Mouse (Mus musculus) neural tube, embryonic 11.5 days (tissue): ENCODE measurements at regions not wholly inside any gene's neighbourhood (a gene's known extent, or its start where the extent isn't known, plus 50 kb on each side); places are given as distances from the start of the nearest gene placed in this dataset.

Source experiments
- ATAC-seq: fragments of 200-750 bp; cut with Nextera tagmentation; 2 replicates; pipeline ENCODE4 v1.8.0; 2017; ENCODE audit warnings: moderate number of reproducible peaks, mild to moderate bottlenecking, moderate TSS enrichment, moderate library complexity; ENCODE audit not compliant: insufficient read depth, low FRiP score, low TSS enrichment
- DNase-seq: peaks from one replicate; pipeline ENCODE4 v3.0.0-alpha.2; 2015; ENCODE audit warnings: low spot score
- H3K27ac ChIP-seq: fragments of 300-500 bp; sonication (generic); 2 replicates; pipeline ENCODE4 v1.5.1; 2014; ENCODE audit warnings: low read depth, mild to moderate bottlenecking, low read length
- H3K27me3 ChIP-seq: fragments of 300-500 bp; sonication (generic); 2 replicates; pipeline ENCODE4 v1.6.1; 2014; ENCODE audit warnings: mild to moderate bottlenecking, low read length, mixed read lengths; ENCODE audit not compliant: control insufficient read depth, insufficient read depth
- H3K36me3 ChIP-seq: fragments of 300-500 bp; sonication (generic); 2 replicates; pipeline ENCODE4 v1.6.1; 2014; ENCODE audit warnings: mild to moderate bottlenecking, low read length, moderate library complexity, mixed read lengths; ENCODE audit not compliant: control insufficient read depth, insufficient read depth
- H3K4me1 ChIP-seq: fragments of 300-500 bp; sonication (generic); 2 replicates; pipeline ENCODE4 v1.6.1; 2014; ENCODE audit warnings: low read length, mixed read lengths; ENCODE audit not compliant: control insufficient read depth, insufficient read depth
- H3K4me2 ChIP-seq: fragments of 300-500 bp; sonication (generic); 2 replicates; pipeline ENCODE4 v1.6.1; 2014; ENCODE audit warnings: low read depth, mild to moderate bottlenecking, moderate library complexity
- H3K4me3 ChIP-seq: fragments of 300-500 bp; sonication (generic); 2 replicates; pipeline ENCODE4 v1.5.1; 2014; ENCODE audit warnings: low read depth, low read length
- H3K9ac ChIP-seq: fragments of 300-500 bp; sonication (generic); 2 replicates; pipeline ENCODE4 v1.6.1; 2014; ENCODE audit warnings: mild to moderate bottlenecking, low read length
- H3K9me3 ChIP-seq: fragments of 300-500 bp; sonication (generic); 2 replicates; pipeline ENCODE4 v1.6.1; 2016; ENCODE audit warnings: low read length; ENCODE audit not compliant: control insufficient read depth
- whole genome bisulfite sequencing: fragments of 180-500 bp; shearing (Covaris S2); extraction: QIAGEN DNeasy Blood & Tissue Kit; methylation state at CpG from one replicate; pipeline ENCODE4 v1.1.7; 2014; 5-methylcytosine and 5-hydroxymethylcytosine counted together

DNA sequence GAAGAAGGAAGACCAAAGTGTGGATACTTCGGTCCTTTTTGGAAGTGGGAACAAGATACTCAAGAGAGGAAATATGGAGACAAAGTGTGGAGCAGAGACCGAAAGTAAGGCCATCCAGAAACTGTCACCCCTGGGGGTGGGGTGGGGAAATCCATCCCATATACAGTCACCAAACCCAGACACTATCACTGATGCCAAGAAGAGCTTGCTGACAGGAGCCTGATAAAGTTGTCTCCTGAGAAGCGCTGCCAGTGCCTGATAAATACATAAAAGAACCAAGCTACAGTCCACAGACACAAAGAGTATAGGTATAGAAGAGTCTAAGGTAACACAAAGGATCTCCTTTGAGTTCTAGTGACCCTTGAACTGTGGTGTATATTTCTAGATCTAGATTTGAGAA is 1026.7 kb downstream of the Pla2g4a start:
- H3K4me2 ChIP-seq: no peak overlapping the region
- no peak overlapping the region for H3K27ac ChIP-seq
- no peaks in the 10 kb centered on the region for H3K27me3 ChIP-seq
- H3K4me1 ChIP-seq: no peaks in the 10 kb centered on the region
- H3K9ac ChIP-seq: no peak overlapping the region
- H3K4me3 ChIP-seq: no peak overlapping the region
- H3K9me3 ChIP-seq: no peaks in the 10 kb centered on the region
- DNase-seq (no peak), ATAC-seq (no peak)
- 95% methylated on average over 3 of the region's 3 CpGs for WGBS
- no peaks in the 10 kb centered on the region for H3K36me3 ChIP-seq

GRCm38 (mm10) chr1:148924506-148924905 is 1036.6 kb downstream of the Pla2g4a start:
- Histone ChIP-seq H3K27ac (no peak overlapping the region), H3K36me3 (no peaks in the 10 kb centered on the region), H3K9ac (no peak overlapping the region), H3K4me3 (no peak overlapping the region), H3K27me3 (no peaks in the 10 kb centered on the region), H3K9me3 (no peaks in the 10 kb centered on the region), H3K4me2 (no peak overlapping the region), H3K4me1 (no peaks in the 10 kb centered on the region)
- DNase-seq: no peak
- ATAC-seq: no peak
- 84% methylated on average over 2 of the region's 2 CpGs for WGBS

DNA sequence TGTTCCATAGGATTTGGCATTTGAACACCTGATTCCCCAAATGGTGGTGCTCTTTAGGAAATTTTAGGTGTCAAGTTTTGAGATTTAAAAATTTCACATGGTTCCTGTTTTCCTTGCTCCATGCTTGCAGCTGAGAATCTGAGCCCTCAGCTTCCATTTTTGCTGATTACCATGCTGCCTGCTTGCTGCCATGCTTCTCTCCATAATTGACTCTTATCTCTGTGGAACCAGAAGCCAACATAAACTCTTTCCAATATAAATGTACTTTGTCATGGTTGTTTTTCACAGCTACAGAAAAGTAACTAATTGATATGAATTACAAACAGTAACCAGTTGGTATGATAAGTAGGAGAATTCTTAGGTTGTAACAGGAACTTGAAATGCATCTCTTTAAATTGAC is 1044.0 kb downstream of the Pla2g4a start:
- no peak overlapping the region for H3K27ac ChIP-seq
- no peaks in the 10 kb centered on the region for H3K4me1 ChIP-seq
- no peak for ATAC-seq
- H3K36me3 ChIP-seq: no peaks in the 10 kb centered on the region
- no peak overlapping the region for H3K9ac ChIP-seq
- no peak for DNase-seq
- no peaks in the 10 kb centered on the region for H3K9me3 ChIP-seq
- no peaks in the 10 kb centered on the region for H3K27me3 ChIP-seq
- no peak overlapping the region for H3K4me3 ChIP-seq
- H3K4me2 ChIP-seq: no peak overlapping the region

- Histone ChIP-seq H3K27ac (no peak overlapping the region), H3K27me3 (no peaks in the 10 kb centered on the region), H3K36me3 (no peaks in the 10 kb centered on the region), H3K9ac (no peak overlapping the region), H3K4me1 (no peaks in the 10 kb centered on the region), H3K9me3 (no peaks in the 10 kb centered on the region), H3K4me3 (no peak overlapping the region), H3K4me2 (no peak overlapping the region)
- WGBS: 86% methylated on average over 1 of the region's 1 CpGs
- ATAC-seq: no peak
- no peak for DNase-seq
These were observed 1048.3 kb downstream of the Pla2g4a start for GRCm38 (mm10) chr1:148912819-148913218.

GRCm38 (mm10) chr1:148904067-148904466 is 1057.0 kb downstream of the Pla2g4a start:
- Histone ChIP-seq H3K27ac (no peak overlapping the region), H3K9me3 (no peaks in the 10 kb centered on the region), H3K9ac (no peak overlapping the region), H3K4me1 (no peaks in the 10 kb centered on the region), H3K4me3 (no peak overlapping the region), H3K27me3 (no peaks in the 10 kb centered on the region), H3K36me3 (no peaks in the 10 kb centered on the region), H3K4me2 (no peak overlapping the region)
- DNase-seq (no peak), ATAC-seq (no peak)

DNA sequence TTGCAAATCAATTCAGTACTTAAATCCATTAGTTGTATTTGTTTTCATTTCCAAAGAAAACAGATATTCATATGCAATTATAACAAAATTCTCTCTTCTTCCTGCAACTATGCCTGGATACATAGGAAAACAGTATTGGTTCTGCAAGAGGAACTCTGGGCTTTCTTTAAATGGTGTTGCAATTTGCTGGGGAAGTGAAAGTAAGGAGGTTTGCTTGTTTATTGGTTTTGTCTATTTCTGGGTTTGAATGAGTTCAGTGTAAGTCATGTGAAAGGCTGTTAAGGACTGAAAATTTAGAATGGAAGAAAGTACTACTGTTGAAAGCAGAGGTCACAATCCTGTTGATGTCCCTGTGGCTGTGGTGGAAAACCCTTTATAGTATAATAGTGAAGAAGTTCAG is 1058.0 kb downstream of the Pla2g4a start:
- no peaks in the 10 kb centered on the region for H3K4me1 ChIP-seq
- no peak overlapping the region for H3K4me2 ChIP-seq
- no peak overlapping the region for H3K9ac ChIP-seq
- no peak overlapping the region for H3K4me3 ChIP-seq
- H3K36me3 ChIP-seq: no peaks in the 10 kb centered on the region
- H3K27ac ChIP-seq: no peak overlapping the region
- no peak for DNase-seq
- H3K9me3 ChIP-seq: no peaks in the 10 kb centered on the region
- H3K27me3 ChIP-seq: no peaks in the 10 kb centered on the region
- no peak for ATAC-seq

DNA sequence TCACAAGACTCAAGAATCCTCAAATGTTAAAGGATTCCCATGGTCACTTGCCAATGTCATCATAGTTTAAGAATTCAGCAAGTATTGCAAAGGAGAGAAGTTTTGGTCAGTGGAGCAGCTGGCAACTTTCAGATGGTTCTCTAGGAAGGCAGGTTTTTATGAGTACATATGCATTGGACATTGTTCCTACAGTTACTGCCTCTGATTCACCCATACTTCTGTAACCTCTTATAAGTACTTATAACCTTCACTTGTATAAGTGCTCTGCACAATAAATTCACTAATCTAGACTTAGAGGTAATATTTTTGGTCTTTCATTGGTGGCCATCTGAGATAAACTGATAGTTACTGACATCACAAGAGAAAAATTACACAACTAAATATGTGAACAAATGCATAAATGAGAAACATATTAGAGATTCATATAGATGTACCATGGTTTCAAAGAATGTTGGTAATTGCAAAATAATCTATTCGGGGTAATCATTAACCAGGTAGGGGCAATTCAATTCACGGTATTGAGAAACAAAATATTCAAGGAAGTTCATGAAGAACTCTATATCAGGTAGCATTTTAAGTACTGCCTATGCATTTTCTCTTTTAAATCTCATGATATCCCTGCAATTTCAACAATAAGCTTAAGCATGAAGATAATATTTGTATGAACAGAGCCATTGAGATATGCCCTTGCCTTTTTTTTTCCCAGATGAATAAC is 1059.6 kb downstream of the Pla2g4a start:
- Histone ChIP-seq H3K9me3 (no peaks in the 10 kb centered on the region), H3K27me3 (no peaks in the 10 kb centered on the region), H3K9ac (no peak overlapping the region), H3K36me3 (no peaks in the 10 kb centered on the region), H3K4me1 (no peaks in the 10 kb centered on the region), H3K4me3 (no peak overlapping the region), H3K27ac (no peak overlapping the region), H3K4me2 (no peak overlapping the region)
- ATAC-seq (no peak), DNase-seq (no peak)
- WGBS: 90% methylated on average over 2 of the region's 2 CpGs

DNA sequence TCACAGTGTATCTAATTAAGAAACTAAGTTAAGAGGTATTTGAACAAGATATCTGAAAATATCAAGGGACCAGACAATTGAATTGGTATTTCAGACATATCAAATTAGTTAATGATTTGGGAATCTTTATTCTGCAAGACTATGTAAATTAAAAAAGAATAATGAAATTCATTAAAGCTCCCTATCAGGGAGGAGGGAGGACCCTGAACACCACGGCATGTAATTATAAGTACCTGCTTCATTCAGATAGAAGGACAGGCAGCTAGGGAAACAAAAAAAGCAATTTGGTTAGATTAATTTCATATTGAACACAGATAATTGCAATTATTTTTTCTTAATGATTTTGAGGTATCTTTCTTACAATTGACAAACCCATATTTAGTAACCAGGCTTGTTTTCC is 1090.3 kb downstream of the Pla2g4a start:
- ATAC-seq (no peak), DNase-seq (no peak)
- H3K27me3 ChIP-seq: no peaks in the 10 kb centered on the region
- no peak overlapping the region for H3K27ac ChIP-seq
- no peak overlapping the region for H3K9ac ChIP-seq
- H3K4me2 ChIP-seq: no peak overlapping the region
- H3K36me3 ChIP-seq: no peaks in the 10 kb centered on the region
- H3K4me3 ChIP-seq: no peak overlapping the region
- no peaks in the 10 kb centered on the region for H3K9me3 ChIP-seq
- H3K4me1 ChIP-seq: no peaks in the 10 kb centered on the region
- 90% methylated on average over 1 of the region's 1 CpGs for WGBS

- 88% methylated on average over 2 of the region's 2 CpGs for whole genome bisulfite sequencing
- Histone ChIP-seq H3K4me1 (no peaks in the 10 kb centered on the region), H3K36me3 (no peaks in the 10 kb centered on the region), H3K27me3 (no peaks in the 10 kb centered on the region), H3K9ac (no peak overlapping the region), H3K27ac (no peak overlapping the region), H3K9me3 (no peaks in the 10 kb centered on the region), H3K4me3 (no peak overlapping the region), H3K4me2 (no peak overlapping the region)
- DNase-seq: no peak
- no peak for ATAC-seq
These were observed 1097.5 kb downstream of the Pla2g4a start for GRCm38 (mm10) chr1:148863582-148863981.
